Mouse (Mus musculus): Measurements from ENCODE around the gene Psenen.

The Psenen gene

DNA sequence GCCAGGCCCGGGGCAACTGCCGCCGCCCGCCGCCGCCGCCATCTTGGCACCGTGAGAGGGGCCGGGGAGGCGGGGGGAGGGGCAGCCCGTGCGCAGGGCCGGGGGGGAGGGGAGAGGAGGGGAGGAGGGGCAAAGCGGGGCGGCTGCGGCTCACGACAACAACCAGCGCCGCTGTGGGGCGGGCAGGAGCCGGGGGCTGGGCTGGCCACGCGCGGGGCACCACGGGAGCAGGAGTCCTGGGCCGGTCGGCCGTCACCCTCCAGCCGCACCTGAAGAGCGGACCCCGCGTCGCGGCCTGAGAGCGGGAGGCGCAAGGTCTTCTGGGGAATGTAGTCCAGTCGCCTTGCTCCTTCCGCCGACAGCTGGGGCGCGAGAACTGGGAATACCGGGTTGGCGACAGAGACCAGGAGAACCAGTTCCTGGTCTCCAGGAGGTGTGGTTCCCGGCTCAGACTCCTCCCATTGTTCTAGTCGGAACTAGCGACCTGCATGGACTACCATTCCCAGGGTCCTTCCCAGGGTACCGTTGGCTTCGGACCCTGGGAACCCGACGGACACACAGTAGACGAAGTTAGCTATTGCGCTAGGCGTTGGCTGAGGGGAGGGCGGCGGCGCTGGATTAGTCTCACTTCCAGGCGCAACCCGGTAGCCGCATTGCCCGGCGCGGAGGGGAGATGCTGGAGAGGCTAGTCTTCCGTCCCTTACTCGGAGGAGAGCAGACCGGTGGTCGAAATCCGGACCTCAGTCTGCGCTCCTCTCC, 25.4 kb upstream of the Psenen start, which contains the start of gene Kmt2b:
TSS of gene Kmt2b (minus strand) at position 51 of the 759 bp plus-strand sequence.
- peak; percentile 98 for DNase-seq (ENCODE audit: low read depth, low spot score)

DNA sequence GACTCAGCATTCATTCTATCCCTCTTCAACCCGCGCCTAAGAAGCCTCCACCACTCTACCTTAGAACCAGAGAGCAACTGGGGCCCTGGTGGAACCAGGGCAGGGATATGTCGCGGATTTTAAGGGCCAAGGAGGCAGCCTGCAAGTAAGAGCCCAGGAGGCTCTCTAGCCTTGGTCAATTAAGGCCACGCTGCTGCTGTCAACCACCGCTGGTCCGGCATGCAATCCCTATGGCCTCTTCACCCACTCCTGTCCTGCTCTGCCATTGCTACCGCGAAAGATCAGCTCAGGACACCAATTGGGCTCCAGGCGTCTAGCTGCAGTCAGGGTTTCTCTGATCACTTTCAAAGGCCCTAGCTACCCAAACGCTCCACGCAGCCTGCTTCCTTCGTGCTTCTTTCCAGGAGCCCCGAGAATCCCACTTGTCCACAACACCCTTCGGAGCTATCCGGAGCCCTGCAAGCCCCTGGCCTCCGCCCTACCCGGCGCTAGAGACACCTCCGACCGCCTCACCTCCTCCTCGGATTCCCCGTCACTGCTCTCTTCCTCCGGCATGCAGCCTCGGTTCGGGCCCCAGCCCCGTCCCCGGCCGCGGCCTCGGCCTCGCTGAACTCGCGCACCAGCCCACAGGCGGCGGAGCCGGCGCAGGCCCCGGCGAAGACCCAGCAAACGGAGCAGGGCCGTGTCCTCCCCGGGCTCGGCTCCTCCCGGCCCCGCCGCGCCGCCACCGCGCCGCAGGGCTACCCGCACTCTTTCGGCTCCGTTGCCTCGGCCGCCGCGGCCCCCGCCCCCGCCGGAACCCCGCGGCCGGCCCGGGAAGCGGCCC, 24.6 kb upstream of the Psenen start:
- DNase-seq (ENCODE audit: low read depth, low spot score), result peak; percentile 35

- DNase-seq (ENCODE audit: low read depth, low spot score), result no peak
Observed at GRCm38 (mm10) chr7:30586455-30587020, 23.1 kb upstream of the Psenen start.

- DNase-seq (ENCODE audit: low read depth, low spot score), result no peak
Observed at GRCm38 (mm10) chr7:30585170-30585569, 21.7 kb upstream of the Psenen start.

- DNase-seq (ENCODE audit: low read depth, low spot score), result no peak
Observed at GRCm38 (mm10) chr7:30584339-30584738, 20.9 kb upstream of the Psenen start.

GRCm38 (mm10) chr7:30581547-30581946, 18.1 kb upstream of the Psenen start:
- DNase-seq (ENCODE audit: low read depth, low spot score), result no peak

GRCm38 (mm10) chr7:30579950-30580349, 16.5 kb upstream of the Psenen start:
- no peak for DNase-seq (ENCODE audit: low read depth, low spot score)

GRCm38 (mm10) chr7:30572969-30573368, 9.5 kb upstream of the Psenen start:
- DNase-seq (ENCODE audit: low read depth, low spot score), result no peak

DNA sequence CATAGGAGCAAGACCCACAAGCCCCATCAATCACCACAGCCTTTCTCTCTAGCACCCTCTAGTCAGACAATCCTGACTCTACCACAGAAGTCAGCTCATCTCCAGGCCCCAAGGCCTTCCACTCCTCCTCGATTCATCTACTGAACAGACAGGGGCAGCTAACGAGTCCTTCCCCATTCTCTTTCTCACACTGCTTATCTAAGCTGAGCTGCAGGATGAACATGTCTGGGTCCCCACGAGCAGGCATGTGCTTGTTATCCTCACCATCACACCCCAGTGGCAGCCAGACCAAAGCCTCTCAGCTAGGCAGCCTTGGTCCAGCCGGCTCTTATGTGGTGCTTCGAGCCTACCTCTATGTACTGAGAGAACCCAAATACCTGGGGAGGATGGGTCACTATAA, 9.0 kb upstream of the Psenen start:
- no peak for DNase-seq (ENCODE audit: low read depth, low spot score)

GRCm38 (mm10) chr7:30567555-30567954, 4.1 kb upstream of the Psenen start:
- DNase-seq (ENCODE audit: low read depth, low spot score), result no peak

DNA sequence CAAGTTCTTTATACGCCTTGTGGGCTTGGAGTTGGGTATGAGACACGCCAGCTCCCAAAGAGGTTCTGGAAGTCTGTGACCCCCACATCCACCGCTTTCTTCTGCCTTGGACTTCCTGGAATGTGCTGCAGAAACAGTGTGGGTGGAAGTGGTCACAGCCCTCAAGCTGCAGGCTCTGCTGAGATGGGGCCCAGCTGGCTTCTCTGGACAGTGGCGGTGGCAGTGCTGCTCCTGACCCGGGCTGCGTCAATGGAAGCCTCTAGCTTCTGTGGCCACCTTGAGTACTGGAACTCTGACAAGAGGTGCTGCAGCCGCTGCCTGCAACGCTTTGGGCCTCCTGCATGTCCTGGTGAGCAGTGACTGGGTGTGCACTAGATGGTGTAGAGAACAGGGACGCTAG, 2.6 kb upstream of the Psenen start:
- no peak for DNase-seq (ENCODE audit: low read depth, low spot score)

DNA sequence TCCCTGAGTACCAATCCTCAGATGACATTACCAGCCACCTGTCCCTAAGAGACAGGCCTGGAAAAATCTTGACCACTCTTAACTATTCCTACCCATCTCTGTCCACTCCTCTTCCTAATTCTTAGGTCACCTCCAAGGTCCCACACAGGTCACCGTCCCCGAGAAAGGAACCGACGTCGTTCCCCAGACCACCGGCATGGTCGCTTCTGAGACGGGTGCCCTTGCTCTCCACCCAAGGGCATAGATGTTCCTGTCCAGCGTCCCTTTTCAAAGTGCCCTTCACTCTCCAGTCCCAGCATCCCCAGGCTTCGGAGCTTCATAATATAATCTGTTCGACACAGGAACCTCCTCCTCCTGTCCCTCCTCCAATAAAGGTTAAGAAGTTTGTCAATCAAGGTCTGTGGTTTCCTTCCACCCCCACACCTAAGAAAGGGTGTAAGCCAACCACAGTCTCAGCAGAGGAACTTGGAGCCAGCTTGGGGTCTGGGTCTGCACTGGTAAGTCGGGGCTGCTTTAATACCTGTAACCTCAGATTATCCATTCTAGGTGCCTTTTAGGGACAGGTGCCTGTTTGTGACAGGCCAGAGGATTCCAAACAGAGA, 1.6 kb upstream of the Psenen start, which contains the start of gene Igflr1:
TSS of gene Igflr1 (plus strand) at position 458 of the 602 bp plus-strand sequence.
- no peak for DNase-seq (ENCODE audit: low read depth, low spot score)

DNA sequence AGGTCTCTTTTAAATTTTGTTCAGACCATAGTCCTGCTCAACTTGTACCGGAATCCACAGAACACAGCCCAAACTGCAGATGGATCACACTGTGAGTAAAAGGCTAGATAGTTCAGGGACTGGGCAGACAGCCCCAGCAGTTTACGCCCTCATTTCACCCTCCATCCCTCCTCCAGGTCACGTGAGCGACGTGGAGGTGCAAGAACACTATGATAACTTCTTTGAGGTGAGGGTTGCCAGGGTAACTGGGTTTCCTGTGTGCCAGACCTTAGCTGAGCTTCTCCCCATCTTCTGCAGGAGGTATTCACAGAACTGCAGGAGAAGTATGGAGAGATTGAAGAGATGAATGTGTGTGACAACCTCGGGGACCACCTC, 466 bp upstream of the Psenen start:
- DNase-seq (ENCODE audit: low read depth, low spot score), result no peak

DNA sequence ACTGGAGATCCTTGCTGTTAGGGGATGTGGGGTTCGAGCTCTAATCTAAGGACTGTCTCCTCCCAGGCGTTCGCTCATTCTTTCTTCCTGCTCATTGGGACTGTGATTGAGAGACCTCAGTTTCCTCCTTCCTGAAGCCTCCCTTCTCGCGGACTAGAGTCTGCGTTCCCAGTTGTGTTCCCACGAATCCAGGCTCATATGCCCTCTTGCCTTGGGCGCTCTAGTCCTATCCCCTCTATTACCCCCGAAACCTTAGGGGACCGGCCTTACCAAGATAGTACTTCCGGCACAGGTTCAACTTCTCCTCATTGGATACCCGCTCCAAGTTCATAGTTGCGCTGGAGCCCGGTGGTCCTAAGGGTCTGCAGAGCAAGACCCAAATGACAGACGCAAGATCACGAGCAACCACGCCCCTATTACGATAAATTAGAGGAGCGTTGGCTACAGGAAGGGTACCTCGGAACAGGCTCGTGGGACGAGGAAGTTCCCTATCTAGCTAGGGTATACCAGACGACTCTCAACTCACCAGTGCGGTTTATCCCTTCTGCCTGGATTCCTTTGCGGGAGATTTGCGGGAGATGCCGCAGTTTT, 806 bp downstream of the Psenen start:
- peak; percentile 34 for DNase-seq (ENCODE audit: low read depth, low spot score)

- DNase-seq (ENCODE audit: low read depth, low spot score), result no peak
Observed at GRCm38 (mm10) chr7:30560296-30560695, 3.1 kb downstream of the Psenen start.

DNA sequence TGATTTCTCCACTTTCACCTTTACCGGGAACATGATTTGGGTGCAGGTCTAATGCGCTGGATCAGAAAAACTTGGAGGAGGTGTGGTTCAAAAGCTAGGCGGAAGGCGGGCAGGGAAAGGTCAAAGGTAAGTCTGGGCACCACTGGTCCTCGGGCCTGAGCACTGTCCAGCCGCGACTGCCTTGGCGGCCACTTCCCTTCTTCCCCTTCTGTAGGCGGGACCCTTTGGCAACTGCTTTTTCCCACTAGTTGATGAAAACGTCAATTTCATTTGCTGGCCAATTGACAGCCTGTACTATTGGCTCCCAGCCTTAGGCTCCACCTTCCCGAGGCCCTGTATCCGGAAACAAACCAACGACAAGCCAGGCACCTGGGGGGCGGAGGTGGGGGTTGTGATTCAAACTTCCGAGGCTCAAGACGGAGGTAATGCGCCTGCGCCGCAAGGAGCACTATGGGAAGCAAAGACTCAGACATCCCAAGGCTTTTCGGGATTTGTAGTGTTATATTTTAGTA, 3.9 kb downstream of the Psenen start, which contains the start of gene Lin37:
TSS of gene Lin37 (minus strand) at position 396 of the 512 bp plus-strand sequence.
- peak; percentile 98 for DNase-seq (ENCODE audit: low read depth, low spot score)

DNA sequence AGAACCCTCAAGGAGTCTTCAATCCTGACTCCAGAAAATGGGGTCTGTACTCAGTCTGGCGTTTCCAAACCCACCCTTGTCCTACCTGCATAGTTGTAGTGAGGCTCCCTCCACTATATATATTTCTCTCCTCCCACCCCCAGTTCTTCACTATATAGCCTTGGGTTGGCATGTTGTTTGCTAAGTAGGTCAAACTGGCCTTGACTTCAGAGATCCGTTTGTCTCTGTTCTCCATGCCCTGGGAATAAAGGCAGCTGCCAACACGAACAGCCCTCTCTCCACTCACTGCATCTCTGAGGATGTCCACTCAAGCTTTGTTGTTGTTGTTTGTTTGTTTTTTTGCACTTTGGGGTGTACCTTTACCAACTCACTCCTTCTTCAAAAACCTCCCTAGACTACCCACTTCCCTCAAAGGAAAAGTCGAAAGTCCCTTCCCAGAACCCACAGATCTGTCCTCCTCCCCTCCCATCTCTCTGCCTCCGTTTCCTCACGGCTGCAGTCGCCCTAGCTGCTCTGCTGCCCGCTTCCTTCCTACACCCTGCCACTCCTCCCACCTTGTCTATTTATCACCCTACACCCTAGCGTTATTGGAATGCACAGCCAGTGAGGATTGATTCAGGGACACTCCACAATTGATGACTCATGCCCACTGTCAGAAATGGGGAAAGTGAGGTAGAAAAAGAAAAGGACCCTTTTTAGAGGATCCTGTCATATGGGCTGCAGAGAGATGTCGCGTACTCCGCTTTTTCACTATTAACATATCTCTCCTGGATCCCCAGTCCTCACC, 4.6 kb downstream of the Psenen start:
- DNase-seq (ENCODE audit: low read depth, low spot score), result peak; percentile 33

GRCm38 (mm10) chr7:30557901-30558514, 5.4 kb downstream of the Psenen start:
- peak; percentile 32 for DNase-seq (ENCODE audit: low read depth, low spot score)

GRCm38 (mm10) chr7:30556894-30557536, 6.4 kb downstream of the Psenen start:
- peak; percentile 55 for DNase-seq (ENCODE audit: low read depth, low spot score)
